Mouse (Mus musculus) hindbrain, embryonic 14.5 days (tissue): ENCODE measurements at regions not wholly inside any gene's neighbourhood (a gene's known extent, or its start where the extent isn't known, plus 50 kb on each side); places are given as distances from the start of the nearest gene placed in this dataset.
A peak's percentile ranks its signal among the peaks of the same experiment; 100 is the strongest.

Experiments used
- ATAC-seq: fragments of 200-750 bp; cut with Nextera tagmentation; 2 replicates; pipeline ENCODE4 v1.8.0; 2017; ENCODE audit warnings: moderate number of reproducible peaks, mild to moderate bottlenecking, moderate TSS enrichment, moderate library complexity; ENCODE audit not compliant: low FRiP score
- DNase-seq: peaks from one replicate; pipeline ENCODE4 v3.0.0-alpha.2; 2015; ENCODE audit warnings: low spot score
- H3K27ac ChIP-seq: fragments of 300-500 bp; sonication (generic); 2 replicates; pipeline ENCODE4 v1.5.1; 2014; ENCODE audit warnings: mild to moderate bottlenecking, moderate library complexity
- H3K27me3 ChIP-seq: fragments of 300-500 bp; sonication (generic); 2 replicates; pipeline ENCODE4 v1.6.1; 2014; ENCODE audit warnings: mild to moderate bottlenecking, low read length, mixed read lengths; ENCODE audit not compliant: control insufficient read depth, insufficient read depth
- H3K36me3 ChIP-seq: fragments of 300-500 bp; sonication (generic); replicated peaks from 2 replicates; pipeline ENCODE4 v1.6.1; 2014; ENCODE audit not compliant: control insufficient read depth, insufficient read depth
- H3K4me1 ChIP-seq: fragments of 300-500 bp; sonication (generic); replicated peaks from 2 replicates; pipeline ENCODE4 v1.6.1; 2014; ENCODE audit warnings: antibody characterized with exemption, low read length, mixed read lengths; ENCODE audit not compliant: control insufficient read depth, insufficient read depth
- H3K4me2 ChIP-seq: fragments of 300-500 bp; sonication (generic); replicated peaks from 2 replicates; pipeline ENCODE4 v1.6.1; 2014; ENCODE audit warnings: mild to moderate bottlenecking, moderate library complexity
- H3K4me3 ChIP-seq: fragments of 300-500 bp; sonication (generic); replicated peaks from 2 replicates; pipeline ENCODE4 v1.5.1; 2014; ENCODE audit warnings: mild to moderate bottlenecking, low read length
- H3K9ac ChIP-seq: fragments of 300-500 bp; sonication (generic); 2 replicates; pipeline ENCODE4 v1.6.1; 2014
- H3K9me3 ChIP-seq: fragments of 300-500 bp; sonication (generic); 2 replicates; pipeline ENCODE4 v1.6.1; 2016; ENCODE audit warnings: low read length; ENCODE audit not compliant: control insufficient read depth
- WGBS: fragments of 180-500 bp; shearing (Covaris S2); extraction: QIAGEN DNeasy Blood & Tissue Kit; methylation state at CpG from one replicate; pipeline ENCODE4 v1.1.7; 2014; 5-methylcytosine and 5-hydroxymethylcytosine counted together

DNA sequence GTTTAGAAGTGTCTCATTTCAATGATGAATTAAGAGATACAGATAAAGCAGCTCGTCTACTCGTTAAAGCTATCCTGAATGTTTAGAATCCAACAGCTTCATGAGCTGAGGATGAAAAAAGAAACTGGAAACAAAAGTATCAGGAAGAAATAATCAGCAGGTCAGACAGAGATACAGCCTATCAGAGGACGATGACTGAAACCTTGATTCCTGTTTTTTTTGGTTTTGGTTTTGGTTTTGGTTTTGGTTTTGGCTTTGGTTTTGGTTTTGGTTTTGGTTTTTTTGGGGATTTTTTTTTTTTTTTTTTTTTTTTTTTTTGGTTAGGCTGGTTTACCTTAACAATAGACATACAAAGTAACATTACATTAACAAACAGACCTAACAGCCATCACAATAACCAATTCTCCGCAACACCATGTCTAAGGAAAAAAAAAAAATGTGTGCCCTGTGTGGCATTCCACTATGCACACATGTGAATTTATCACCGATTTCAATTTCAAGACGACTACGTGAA is 66.9 kb upstream of the Pdha2 start:
- WGBS = 82% methylated on average over 7 of the region's 7 CpGs
- ATAC-seq (no peak), DNase-seq (no peak)
- Histone ChIP-seq H3K36me3 (no peaks in the 10 kb centered on the region), H3K27ac (no peak overlapping the region), H3K27me3 (no peaks in the 10 kb centered on the region), H3K4me3 (no peak overlapping the region), H3K4me1 (no peaks in the 10 kb centered on the region), H3K9me3 (no peaks in the 10 kb centered on the region), H3K4me2 (no peak overlapping the region), H3K9ac (no peak overlapping the region)

GRCm38 (mm10) chr3:141293802-141294201 is 81.6 kb upstream of the Pdha2 start:
- H3K9ac ChIP-seq = no peak overlapping the region
- no peak overlapping the region for H3K4me3 ChIP-seq
- DNase-seq (no peak), ATAC-seq (no peak)
- WGBS = 74% methylated on average over 2 of the region's 2 CpGs
- H3K36me3 ChIP-seq = no peaks in the 10 kb centered on the region
- H3K4me1 ChIP-seq = no peaks in the 10 kb centered on the region
- H3K27ac ChIP-seq = no peak overlapping the region
- H3K9me3 ChIP-seq = no peaks in the 10 kb centered on the region
- H3K4me2 ChIP-seq = no peak overlapping the region
- no peaks in the 10 kb centered on the region for H3K27me3 ChIP-seq

GRCm38 (mm10) chr3:141296897-141297296 is 84.7 kb upstream of the Pdha2 start:
- Histone ChIP-seq H3K36me3 (no peaks in the 10 kb centered on the region), H3K4me3 (no peak overlapping the region), H3K4me1 (no peaks in the 10 kb centered on the region), H3K27ac (no peak overlapping the region), H3K9ac (no peak overlapping the region), H3K4me2 (no peak overlapping the region), H3K9me3 (no peaks in the 10 kb centered on the region), H3K27me3 (no peaks in the 10 kb centered on the region)
- ATAC-seq (no peak), DNase-seq (no peak)

GRCm38 (mm10) chr3:141299749-141300148 is 87.6 kb upstream of the Pdha2 start:
- Histone ChIP-seq H3K27me3 (no peaks in the 10 kb centered on the region), H3K27ac (no peak overlapping the region), H3K9ac (no peak overlapping the region), H3K36me3 (no peaks in the 10 kb centered on the region), H3K4me2 (no peak overlapping the region), H3K4me1 (no peaks in the 10 kb centered on the region), H3K4me3 (no peak overlapping the region), H3K9me3 (no peaks in the 10 kb centered on the region)
- DNase-seq (no peak), ATAC-seq (no peak)
- 90% methylated on average over 1 of the region's 1 CpGs for WGBS

DNA sequence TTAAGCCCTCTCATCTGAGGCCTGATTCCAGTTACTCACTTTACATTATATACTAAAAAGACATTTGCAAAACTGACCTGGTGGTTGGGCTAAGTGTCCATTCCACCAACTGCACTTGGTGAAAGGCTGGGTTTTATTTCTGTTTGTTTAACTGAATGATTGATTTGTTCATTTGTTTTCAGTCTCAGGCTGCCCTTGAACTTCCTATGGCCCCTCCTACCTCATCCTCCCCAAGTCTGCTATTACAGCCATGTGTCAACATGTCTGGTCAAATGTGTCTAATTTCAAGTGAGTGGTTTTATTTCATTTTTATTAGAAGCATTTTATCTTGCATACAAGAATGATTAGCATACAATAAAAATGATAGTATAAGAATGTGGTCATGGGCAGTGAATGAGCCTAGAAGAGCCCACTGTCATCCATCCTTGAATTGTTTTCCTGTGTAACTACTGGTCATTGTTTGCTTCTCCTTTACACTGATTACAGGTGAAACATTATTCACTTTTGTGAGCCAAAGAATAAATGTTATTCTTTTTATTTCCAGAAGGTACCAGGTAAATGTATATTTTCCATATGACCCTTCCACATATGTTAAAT is 121.5 kb upstream of the Pdha2 start:
- ATAC-seq = no peak
- peak; percentile 11 for DNase-seq
- H3K4me1 ChIP-seq = no peaks in the 10 kb centered on the region
- no peak overlapping the region for H3K4me3 ChIP-seq
- no peak overlapping the region for H3K9ac ChIP-seq
- H3K9me3 ChIP-seq = no peaks in the 10 kb centered on the region
- H3K27me3 ChIP-seq = no peaks in the 10 kb centered on the region
- no peak overlapping the region for H3K27ac ChIP-seq
- no peaks in the 10 kb centered on the region for H3K36me3 ChIP-seq
- no peak overlapping the region for H3K4me2 ChIP-seq

- H3K9ac ChIP-seq = no peak overlapping the region
- DNase-seq (no peak), ATAC-seq (no peak)
- H3K27me3 ChIP-seq = no peaks in the 10 kb centered on the region
- H3K4me3 ChIP-seq = no peak overlapping the region
- H3K27ac ChIP-seq = peak overlapping the region; percentile 23
- no peaks in the 10 kb centered on the region for H3K4me1 ChIP-seq
- no peaks in the 10 kb centered on the region for H3K9me3 ChIP-seq
- H3K4me2 ChIP-seq = peak overlapping the region; percentile 6
- WGBS = 58% methylated on average over 9 of the region's 9 CpGs
- no peaks in the 10 kb centered on the region for H3K36me3 ChIP-seq
Observed at GRCm38 (mm10) chr3:141338224-141338982, 126.2 kb upstream of the Pdha2 start.

DNA sequence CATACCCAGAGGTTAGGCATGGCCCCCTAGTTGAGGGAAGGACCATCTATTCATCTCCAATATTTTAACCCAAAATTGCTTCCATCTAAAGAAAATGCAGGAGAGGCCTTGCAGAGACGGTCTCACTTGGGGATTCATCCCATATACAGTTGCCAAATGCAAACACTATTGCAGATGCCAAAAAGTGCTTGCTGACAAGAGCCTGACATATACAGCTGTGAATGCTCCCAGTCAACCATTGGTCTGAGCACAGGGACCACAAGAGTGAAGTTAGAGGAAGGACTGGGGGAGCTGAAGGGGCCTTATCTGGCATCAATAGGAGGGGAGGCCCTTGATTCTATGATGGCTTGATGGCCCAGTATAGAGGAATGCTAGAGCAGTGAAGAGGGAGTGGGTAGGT is 111.1 kb upstream of the Unc5c start:
- WGBS = 95% methylated on average over 1 of the region's 1 CpGs
- H3K9ac ChIP-seq = no peak overlapping the region
- no peaks in the 10 kb centered on the region for H3K4me1 ChIP-seq
- no peaks in the 10 kb centered on the region for H3K9me3 ChIP-seq
- no peaks in the 10 kb centered on the region for H3K27me3 ChIP-seq
- H3K4me2 ChIP-seq = no peak overlapping the region
- no peak overlapping the region for H3K27ac ChIP-seq
- ATAC-seq (no peak), DNase-seq (no peak)
- H3K4me3 ChIP-seq = no peak overlapping the region
- no peaks in the 10 kb centered on the region for H3K36me3 ChIP-seq

- Histone ChIP-seq H3K27me3 (no peaks in the 10 kb centered on the region), H3K4me3 (no peak overlapping the region), H3K4me2 (no peak overlapping the region), H3K4me1 (no peaks in the 10 kb centered on the region), H3K9me3 (no peaks in the 10 kb centered on the region), H3K9ac (no peak overlapping the region), H3K36me3 (no peaks in the 10 kb centered on the region), H3K27ac (no peak overlapping the region)
- 93% methylated on average over 1 of the region's 1 CpGs for WGBS
- DNase-seq (no peak), ATAC-seq (no peak)
Observed at GRCm38 (mm10) chr3:141393005-141393404, 72.0 kb upstream of the Unc5c start.

DNA sequence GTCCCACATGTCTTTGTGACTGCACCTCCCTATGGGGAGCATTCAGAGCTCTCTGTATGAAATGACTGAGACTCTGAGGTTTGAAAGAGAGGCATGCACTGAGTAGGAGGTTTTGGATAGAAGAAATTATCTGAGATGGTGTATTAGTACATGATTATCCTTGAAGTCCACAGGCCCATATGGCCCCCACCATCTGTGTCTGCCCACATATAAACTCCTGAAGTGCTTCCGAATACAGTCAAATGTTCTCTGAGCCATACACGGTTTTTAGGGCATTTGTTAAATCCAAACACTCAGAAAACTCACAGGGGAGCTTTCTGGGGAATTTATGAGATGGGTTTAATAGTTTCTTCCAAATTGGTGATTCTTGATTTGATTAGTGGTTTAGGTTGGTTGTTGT is 66.8 kb upstream of the Unc5c start:
- Histone ChIP-seq H3K4me1 (no peaks in the 10 kb centered on the region), H3K36me3 (no peaks in the 10 kb centered on the region), H3K27ac (no peak overlapping the region), H3K9ac (no peak overlapping the region), H3K4me3 (no peak overlapping the region), H3K9me3 (no peaks in the 10 kb centered on the region), H3K4me2 (no peak overlapping the region), H3K27me3 (no peaks in the 10 kb centered on the region)
- ATAC-seq (no peak), DNase-seq (no peak)
- WGBS = 80% methylated on average over 2 of the region's 2 CpGs
